Mouse (Mus musculus) lung, postnatal 0 days (tissue): ENCODE data around the gene Higd1a.

Experiments used
- CTCF ChIP-seq: IDR thresholded peaks from 2 replicates; pipeline ENCODE4 v1.5.1; 2016; ENCODE audit warnings: antibody characterized with exemption, mild to moderate bottlenecking
- EP300 ChIP-seq: IDR thresholded peaks from 2 replicates; pipeline ENCODE4 v1.6.1; 2016; ENCODE audit warnings: antibody characterized with exemption, mild to moderate bottlenecking, control low read depth

DNA sequence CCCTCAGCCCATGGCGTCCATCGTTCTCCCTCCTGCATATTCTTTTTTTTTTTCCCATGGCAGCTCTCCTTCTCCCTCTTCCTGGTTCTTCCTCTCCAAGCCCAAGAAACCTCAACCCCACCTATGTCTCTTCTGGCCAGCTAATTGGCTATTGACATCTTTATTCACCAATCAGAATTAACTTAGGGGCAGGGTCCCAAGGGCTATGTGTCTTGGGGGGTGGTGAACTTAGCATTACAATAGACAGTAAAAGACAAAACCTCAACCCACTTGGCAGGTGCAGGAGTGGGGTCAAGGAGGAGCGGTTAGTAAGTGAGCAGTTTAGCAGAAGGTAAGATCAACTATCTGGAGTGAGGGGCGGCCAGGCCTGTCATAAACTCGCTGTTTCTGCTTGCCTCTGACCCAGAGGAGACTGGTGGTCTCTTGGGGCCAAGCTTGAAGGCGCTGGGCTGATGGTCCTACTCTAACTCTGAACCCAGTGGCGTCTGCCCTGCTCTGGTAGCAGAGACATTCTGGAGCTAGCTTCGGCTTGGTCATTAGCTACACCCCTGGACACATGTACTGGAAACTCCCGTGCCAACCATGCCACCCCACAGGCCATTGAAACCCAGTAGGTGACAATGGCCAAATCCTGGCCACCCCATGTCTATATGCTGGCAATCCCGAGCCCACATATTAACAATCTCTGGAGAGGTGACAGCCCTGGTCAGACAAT, 49.4 kb upstream of the Higd1a start:
- no peak for TF ChIP-seq EP300
- TF ChIP-seq CTCF, result no peak
